Mouse (Mus musculus): ENCODE results near the gene Armc7.

DNA sequence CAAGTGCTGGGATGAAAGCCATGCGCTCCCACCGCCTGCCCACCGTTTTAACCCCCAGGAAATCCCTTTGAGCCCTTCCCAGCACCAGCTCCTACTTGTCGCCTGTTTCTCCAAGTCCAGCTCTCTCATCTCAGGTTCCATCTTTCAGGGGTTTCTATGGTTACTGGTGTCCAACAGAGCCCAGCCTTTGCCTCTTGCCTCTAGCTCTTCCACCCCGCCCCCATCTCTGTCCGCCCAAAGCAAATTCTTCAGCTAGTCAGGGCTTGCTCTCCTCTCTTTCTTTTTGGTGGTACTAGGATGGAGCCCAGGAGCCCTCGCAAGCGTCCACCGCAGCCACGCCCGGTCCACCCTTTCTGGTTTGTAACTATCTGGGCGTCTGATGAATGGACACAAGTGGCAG lies 9.7 kb downstream of the Armc7 start:
- TF ChIP-seq GATA1 (IDR thresholded peaks at IDR 0.05; ENCODE audit: low read length) (no peak), TAL1 (IDR thresholded peaks at IDR 0.05; ENCODE audit: low read length) (no peak)
